ENCODE assay signal across 10 mouse cellular contexts in genomic region chr14:54609962-54610361, GRCm38 (mm10). TPM values are rescaled to one million over a fixed set of nuclear protein-coding genes. Genes with fewer than 3 reads are reported as not detected.
DNase-seq lines count a peak whose midpoint lies in the region; ATAC-seq and TF ChIP-seq lines count a peak whose summit lies in the region.
"Had no signal": no experiment of that assay in that cellular context is flagged by ENCODE, and none has a peak within 500 bp of the region (broad histone marks: within the 10 kb centered on the region; RNA-seq: fewer than 3 reads in every experiment).

No protein-coding gene starts in this region.

- ATAC-seq in kidney, postnatal 0 days (replicated peaks; ENCODE audit: low FRiP score, low read depth) = no peak
- ATAC-seq in neutrophil, adult 5-6 weeks (ENCODE audit: extremely low read depth, insufficient number of reproducible peaks, low FRiP score, poor library complexity, severe bottlenecking) = 0 out of 2 replicates have a peak, but pooled peaks have one; percentile 41
- ATAC-seq in erythroid progenitor cell, adult 5-6 weeks (replicated peaks; ENCODE audit: low FRiP score, poor library complexity, severe bottlenecking) = no peak
- ATAC-seq in forebrain, embryonic 16.5 days = no peak

- TF ChIP-seq EP300 in ES-Bruce4 (IDR thresholded peaks at IDR 0.05; ENCODE audit: insufficient read depth, low read depth, low read length) = no peak

- no peaks in the 10 kb centered on the region for H3K27me3 ChIP-seq in kidney, postnatal 0 days (ENCODE audit: insufficient read depth, low read length)
- no peaks in the 10 kb centered on the region for H3K27me3 ChIP-seq in ES-Bruce4 (ENCODE audit: control insufficient read depth, insufficient read depth, low read length, poor library complexity, severe bottlenecking)
- no peaks in the 10 kb centered on the region for H3K27me3 ChIP-seq in forebrain, embryonic 16.5 days (replicated peaks; ENCODE audit: control insufficient read depth, insufficient read depth, low read length)
- H3K27me3 ChIP-seq: limb, embryonic 13.5 days had no signal

- no peaks in the 10 kb centered on the region for H3K9me3 ChIP-seq in kidney, postnatal 0 days (replicated peaks; ENCODE audit: low read length)
- H3K9me3 ChIP-seq in ES-Bruce4 (replicated peaks; ENCODE audit: control insufficient read depth, insufficient read depth, low read length, poor library complexity, severe bottlenecking) = no peaks in the 10 kb centered on the region
- no peaks in the 10 kb centered on the region for H3K9me3 ChIP-seq in forebrain, embryonic 16.5 days (ENCODE audit: control insufficient read depth, low read length)
- H3K9me3 ChIP-seq: limb, embryonic 13.5 days had no signal

- H3K4me2 ChIP-seq in kidney, postnatal 0 days (ENCODE audit: low read length) = no peak overlapping the region
- H3K4me2 ChIP-seq in forebrain, embryonic 16.5 days (ENCODE audit: low read length) = no peak overlapping the region
- H3K4me2 ChIP-seq: limb, embryonic 13.5 days had no signal

- peaks cover 10% of the 10 kb centered on the region for H3K36me3 ChIP-seq in kidney, postnatal 0 days (ENCODE audit: insufficient read depth, low read length)
- H3K36me3 ChIP-seq in ES-Bruce4 (ENCODE audit: control insufficient read depth, insufficient read depth, low read length, poor library complexity, severe bottlenecking) = peaks cover 14% of the 10 kb centered on the region
- no peaks in the 10 kb centered on the region for H3K36me3 ChIP-seq in forebrain, embryonic 16.5 days (ENCODE audit: control insufficient read depth, insufficient read depth)

- DNase-seq in kidney, postnatal 0 days (ENCODE audit: low spot score) = peak; percentile 43
- DNase-seq in kidney, adult 8-10 months = no peak

- 78% methylated on average over 4 of the region's 4 CpGs for WGBS in kidney, postnatal 0 days
- 78% methylated on average over 4 of the region's 4 CpGs for WGBS in forebrain, embryonic 16.5 days

- no peak overlapping the region for H3K4me3 ChIP-seq in kidney, postnatal 0 days (replicated peaks; ENCODE audit: low read depth, low read length)
- H3K4me3 ChIP-seq in ES-Bruce4 (ENCODE audit: low read depth, low read length) = no peak overlapping the region
- no peak overlapping the region for H3K4me3 ChIP-seq in bone marrow macrophage, adult 2 months (ENCODE audit: insufficient read depth, low read length)
- no peak overlapping the region for H3K4me3 ChIP-seq in forebrain, embryonic 16.5 days (replicated peaks; ENCODE audit: low read length)
- H3K4me3 ChIP-seq: limb, embryonic 13.5 days had no signal

- no peak for TF ChIP-seq POLR2A in ES-Bruce4 (IDR thresholded peaks at IDR 0.05; ENCODE audit: insufficient read depth, low read length)
- TF ChIP-seq POLR2A in bone marrow macrophage, adult 2 months (IDR thresholded peaks at IDR 0.05; ENCODE audit: borderline replicate concordance, low read depth, low read length) = no peak

- no peak overlapping the region for H3K27ac ChIP-seq in kidney, postnatal 0 days
- H3K27ac ChIP-seq in ES-Bruce4 (ENCODE audit: insufficient read depth, low read length) = no peak overlapping the region
- H3K27ac ChIP-seq in bone marrow macrophage, adult 2 months (ENCODE audit: insufficient read depth, low read depth, low read length) = no peak overlapping the region
- no peak overlapping the region for H3K27ac ChIP-seq in forebrain, embryonic 16.5 days (ENCODE audit: low read length)
- H3K27ac ChIP-seq: limb, embryonic 13.5 days had no signal

- peak; percentile 69 for TF ChIP-seq CTCF in kidney, postnatal 0 days (IDR thresholded peaks at IDR 0.05; ENCODE audit: low read depth)
- peak; percentile 31 for TF ChIP-seq CTCF in ES-Bruce4 (IDR thresholded peaks at IDR 0.05; ENCODE audit: low read depth, low read length)
- TF ChIP-seq CTCF in bone marrow macrophage, adult 2 months (IDR thresholded peaks at IDR 0.05; ENCODE audit: low read depth, low read length) = 0 out of 2 replicates have a peak, but pooled peaks have one; percentile 31

- 0 out of 2 replicates have a peak, but pooled peaks cover 2% of the 10 kb centered on the region for H3K4me1 ChIP-seq in kidney, postnatal 0 days (replicated peaks; ENCODE audit: insufficient read depth, low read length)
- peaks cover 3% of the 10 kb centered on the region for H3K4me1 ChIP-seq in ES-Bruce4 (ENCODE audit: control insufficient read depth, insufficient read depth, low read length)
- peaks cover 6% of the 10 kb centered on the region for H3K4me1 ChIP-seq in bone marrow macrophage, adult 2 months (ENCODE audit: control insufficient read depth, insufficient read depth, low read length)
- H3K4me1 ChIP-seq in forebrain, embryonic 16.5 days (replicated peaks; ENCODE audit: control insufficient read depth, insufficient read depth, low read length) = 0 out of 2 replicates have a peak, but pooled peaks cover 2% of the 10 kb centered on the region
- H3K4me1 ChIP-seq: limb, embryonic 13.5 days had no signal

- H3K9ac ChIP-seq in kidney, postnatal 0 days (ENCODE audit: low read depth, low read length) = no peak overlapping the region
- H3K9ac ChIP-seq in ES-Bruce4 (ENCODE audit: low read depth, poor library complexity, severe bottlenecking) = no peak overlapping the region
- no peak overlapping the region for H3K9ac ChIP-seq in forebrain, embryonic 16.5 days (replicated peaks; ENCODE audit: low read depth, low read length)
- H3K9ac ChIP-seq: limb, embryonic 13.5 days had no signal

RNA-seq across cellular contexts. Expression of gene 4931414P19Rik, which starts 4.2 kb away (rescaled TPM):
- 6.4 TPM in 2 replicates for polyA plus RNA-seq in kidney, postnatal 0 days (2015; fragmentation: Nextera tagmentation; extraction: Ambion mirVana)
- polyA plus RNA-seq in ES-Bruce4 (2011; ENCODE audit: insufficient read depth, insufficient read length, low read depth, missing spikeins) = 8.4 and 9.2 TPM in 2 replicates
- 4.1 and 8.3 TPM in 2 replicates for polyA plus RNA-seq in bone marrow macrophage, adult 2 months (2012; ENCODE audit: insufficient read depth, insufficient read length, missing spikeins)
- total RNA-seq in neutrophil, adult 5-6 weeks (2017) = 2.1 and 4.5 TPM in 2 replicates
- total RNA-seq in erythroid progenitor cell, adult 5-6 weeks (2015; ENCODE audit: low replicate concordance) = 1.3 and 14.1 TPM in 2 replicates
- total RNA-seq in erythroid progenitor cell, adult 5-6 weeks (2017; ENCODE audit: low replicate concordance) = 2.2 and 4.7 TPM in 2 replicates
- 6.9 and 8.3 TPM in 2 replicates for polyA plus RNA-seq in forebrain, embryonic 16.5 days (2015; fragmentation: Nextera tagmentation; extraction: Ambion mirVana)

RNA-seq across cellular contexts. Expression of gene Psmb5, which starts 7.9 kb away (rescaled TPM):
- 370 and 387 TPM in 2 replicates for polyA plus RNA-seq in kidney, postnatal 0 days (2015; fragmentation: Nextera tagmentation; extraction: Ambion mirVana)
- 206 and 225 TPM in 2 replicates for polyA plus RNA-seq in ES-Bruce4 (2011; ENCODE audit: insufficient read depth, insufficient read length, low read depth, missing spikeins)
- polyA plus RNA-seq in bone marrow macrophage, adult 2 months (2012; ENCODE audit: insufficient read depth, insufficient read length, missing spikeins) = 99.1 and 108 TPM in 2 replicates
- total RNA-seq in neutrophil, adult 5-6 weeks (2017) = 24.0 and 29.1 TPM in 2 replicates
- total RNA-seq in erythroid progenitor cell, adult 5-6 weeks (2015; ENCODE audit: low replicate concordance) = 44.9 and 56.2 TPM in 2 replicates
- 8.7 and 14.7 TPM in 2 replicates for total RNA-seq in erythroid progenitor cell, adult 5-6 weeks (2017; ENCODE audit: low replicate concordance)
- 399 and 428 TPM in 2 replicates for polyA plus RNA-seq in forebrain, embryonic 16.5 days (2015; fragmentation: Nextera tagmentation; extraction: Ambion mirVana)

RNA-seq across cellular contexts. Expression of gene Psmb11, which starts 11.3 kb away (rescaled TPM):
- 0.13 TPM in 1 of 2 replicates, not detected in the other for polyA plus RNA-seq in kidney, postnatal 0 days (2015; fragmentation: Nextera tagmentation; extraction: Ambion mirVana)
- polyA plus RNA-seq in ES-Bruce4 (2011; ENCODE audit: insufficient read depth, insufficient read length, low read depth, missing spikeins) = 0.21 and 0.64 TPM in 2 replicates
- polyA plus RNA-seq in bone marrow macrophage, adult 2 months (2012; ENCODE audit: insufficient read depth, insufficient read length, missing spikeins) = not detected in 2 replicates
- total RNA-seq in neutrophil, adult 5-6 weeks (2017) = 0.12 TPM in 1 of 2 replicates, not detected in the other
- not detected in 2 replicates for total RNA-seq in erythroid progenitor cell, adult 5-6 weeks (2015; ENCODE audit: low replicate concordance)
- total RNA-seq in erythroid progenitor cell, adult 5-6 weeks (2017; ENCODE audit: low replicate concordance) = not detected in 2 replicates
- polyA plus RNA-seq in forebrain, embryonic 16.5 days (2015; fragmentation: Nextera tagmentation; extraction: Ambion mirVana) = not detected in 2 replicates
- polyA plus RNA-seq: heart, embryonic 14.5 days had no signal

RNA-seq across cellular contexts. Expression of gene Gm17606, which starts 30.8 kb away (rescaled TPM):
- polyA plus RNA-seq in kidney, postnatal 0 days (2015; fragmentation: Nextera tagmentation; extraction: Ambion mirVana) = not detected in 2 replicates
- polyA plus RNA-seq in ES-Bruce4 (2011; ENCODE audit: insufficient read depth, insufficient read length, low read depth, missing spikeins) = not detected in 2 replicates
- not detected in 2 replicates for polyA plus RNA-seq in bone marrow macrophage, adult 2 months (2012; ENCODE audit: insufficient read depth, insufficient read length, missing spikeins)
- not detected in 2 replicates for total RNA-seq in neutrophil, adult 5-6 weeks (2017)
- not detected in 2 replicates for total RNA-seq in erythroid progenitor cell, adult 5-6 weeks (2015; ENCODE audit: low replicate concordance)
- not detected in 2 replicates for total RNA-seq in erythroid progenitor cell, adult 5-6 weeks (2017; ENCODE audit: low replicate concordance)
- 1.4 TPM in 1 of 2 replicates, not detected in the other for polyA plus RNA-seq in forebrain, embryonic 16.5 days (2015; fragmentation: Nextera tagmentation; extraction: Ambion mirVana)
- polyA plus RNA-seq: heart, embryonic 14.5 days; limb, embryonic 13.5 days; neural tube, embryonic 14.5 days had no signal

RNA-seq across cellular contexts. Expression of gene Cdh24, which starts 31.2 kb away (rescaled TPM):
- polyA plus RNA-seq in kidney, postnatal 0 days (2015; fragmentation: Nextera tagmentation; extraction: Ambion mirVana) = 1.4 and 1.6 TPM in 2 replicates
- 6.0 and 6.4 TPM in 2 replicates for polyA plus RNA-seq in ES-Bruce4 (2011; ENCODE audit: insufficient read depth, insufficient read length, low read depth, missing spikeins)
- polyA plus RNA-seq in bone marrow macrophage, adult 2 months (2012; ENCODE audit: insufficient read depth, insufficient read length, missing spikeins) = 0.48 and 0.71 TPM in 2 replicates
- 1.5 and 2.5 TPM in 2 replicates for total RNA-seq in neutrophil, adult 5-6 weeks (2017)
- total RNA-seq in erythroid progenitor cell, adult 5-6 weeks (2015; ENCODE audit: low replicate concordance) = 1.4 and 2.1 TPM in 2 replicates
- total RNA-seq in erythroid progenitor cell, adult 5-6 weeks (2017; ENCODE audit: low replicate concordance) = 2.8 and 14.1 TPM in 2 replicates
- polyA plus RNA-seq in forebrain, embryonic 16.5 days (2015; fragmentation: Nextera tagmentation; extraction: Ambion mirVana) = 5.1 and 8.1 TPM in 2 replicates
